In the genomic region with DNA sequence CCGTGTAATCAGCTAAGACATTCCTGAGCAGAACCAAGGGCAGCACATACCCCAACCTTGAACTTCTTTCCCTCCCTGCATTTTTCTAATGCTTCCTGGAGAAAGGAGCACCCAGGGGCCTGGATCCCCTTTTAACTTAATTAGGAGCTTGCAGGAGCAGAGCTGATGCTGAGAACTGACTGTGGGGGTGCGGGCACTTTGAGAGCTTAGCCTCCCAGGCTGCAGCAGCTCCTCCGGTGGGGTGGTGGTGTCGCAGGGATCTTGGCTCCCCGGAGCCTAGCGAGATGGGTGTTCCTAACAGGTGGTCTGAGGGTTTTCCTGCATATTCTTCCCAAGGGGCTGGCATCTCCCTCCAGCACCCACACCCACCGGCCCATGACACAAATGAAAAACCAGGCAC, we compare ENCODE assay signal across 27 mouse cellular contexts.
DNase-seq lines count a peak whose midpoint lies in the region; ATAC-seq lines count a peak whose summit lies in the region.
"Had no signal": no experiment of that assay in that cellular context is flagged by ENCODE, and none has a peak within 500 bp of the region (broad histone marks: within the 10 kb centered on the region; RNA-seq: fewer than 3 reads in every experiment).

No protein-coding gene starts in this region.

- no peaks in the 10 kb centered on the region for H3K27me3 ChIP-seq in hindbrain, embryonic 11.5 days (ENCODE audit: control insufficient read depth, insufficient read depth, low read length)
- H3K27me3 ChIP-seq in hindbrain, embryonic 13.5 days, result 0 out of 2 replicates have a peak, but pooled peaks cover 2% of the 10 kb centered on the region
- H3K27me3 ChIP-seq in midbrain, embryonic 13.5 days, result no peaks in the 10 kb centered on the region
- H3K27me3 ChIP-seq in midbrain, embryonic 16.5 days (ENCODE audit: control insufficient read depth, insufficient read depth, low read depth, low read length), result no peaks in the 10 kb centered on the region; the same call in 1 of the 2 replicates
- H3K27me3 ChIP-seq: embryonic facial prominence, embryonic 12.5 days; heart, embryonic 12.5 days; limb, embryonic 12.5 days; liver, embryonic 15.5 days; neural tube, embryonic 15.5 days had no signal

- H3K4me1 ChIP-seq in hindbrain, embryonic 11.5 days (replicated peaks; ENCODE audit: control insufficient read depth, insufficient read depth, low read length), result peaks cover 6% of the 10 kb centered on the region; the same call in 1 of the 2 replicates
- peaks cover 10% of the 10 kb centered on the region for H3K4me1 ChIP-seq in hindbrain, embryonic 13.5 days (replicated peaks)
- H3K4me1 ChIP-seq in midbrain, embryonic 13.5 days (replicated peaks), result peaks cover 6% of the 10 kb centered on the region
- H3K4me1 ChIP-seq in midbrain, embryonic 16.5 days (ENCODE audit: control insufficient read depth, insufficient read depth, low read length), result no peaks in the 10 kb centered on the region
- H3K4me1 ChIP-seq: liver, embryonic 15.5 days; neural tube, embryonic 15.5 days had no signal

- no peaks in the 10 kb centered on the region for H3K36me3 ChIP-seq in hindbrain, embryonic 11.5 days (ENCODE audit: control insufficient read depth, insufficient read depth, low read length)
- H3K36me3 ChIP-seq in hindbrain, embryonic 13.5 days, result no peaks in the 10 kb centered on the region
- no peaks in the 10 kb centered on the region for H3K36me3 ChIP-seq in midbrain, embryonic 13.5 days
- H3K36me3 ChIP-seq in midbrain, embryonic 16.5 days (ENCODE audit: control insufficient read depth, insufficient read depth, low read length), result no peaks in the 10 kb centered on the region
- H3K36me3 ChIP-seq: embryonic facial prominence, embryonic 12.5 days; heart, embryonic 12.5 days; limb, embryonic 12.5 days; liver, embryonic 15.5 days; neural tube, embryonic 15.5 days had no signal

- H3K4me2 ChIP-seq in hindbrain, embryonic 11.5 days (replicated peaks; ENCODE audit: low read depth, low read length), result no peak overlapping the region
- no peak overlapping the region for H3K4me2 ChIP-seq in hindbrain, embryonic 13.5 days
- no peak overlapping the region for H3K4me2 ChIP-seq in midbrain, embryonic 13.5 days (replicated peaks)
- no peak overlapping the region for H3K4me2 ChIP-seq in midbrain, embryonic 16.5 days (ENCODE audit: low read length)
- H3K4me2 ChIP-seq: embryonic facial prominence, embryonic 12.5 days; heart, embryonic 12.5 days; limb, embryonic 12.5 days; liver, embryonic 15.5 days; lung, embryonic 14.5 days; neural tube, embryonic 15.5 days had no signal

- H3K27ac ChIP-seq in hindbrain, embryonic 11.5 days (ENCODE audit: low read depth, low read length), result no peak overlapping the region
- no peak overlapping the region for H3K27ac ChIP-seq in hindbrain, embryonic 13.5 days
- no peak overlapping the region for H3K27ac ChIP-seq in midbrain, embryonic 13.5 days
- H3K27ac ChIP-seq in midbrain, embryonic 16.5 days (ENCODE audit: low read length), result no peak overlapping the region
- H3K27ac ChIP-seq: embryonic facial prominence, embryonic 12.5 days; gastrocnemius, adult 2 months; heart, adult 2 months; limb, embryonic 12.5 days; liver, embryonic 15.5 days; neural tube, embryonic 15.5 days had no signal

- ATAC-seq in hindbrain, embryonic 11.5 days (ENCODE audit: low FRiP score), result peak; percentile 30; the same call in 1 of the 2 replicates
- no peak for ATAC-seq in hindbrain, embryonic 13.5 days (ENCODE audit: low FRiP score)
- 0 out of 2 replicates have a peak, but pooled peaks have one; percentile 24 for ATAC-seq in midbrain, embryonic 13.5 days
- no peak for ATAC-seq in midbrain, embryonic 16.5 days
- ATAC-seq: activated CD4-positive, CD25-positive, alpha-beta regulatory T cell, adult 4 months; CD4-positive, CD25-positive, alpha-beta regulatory T cell, adult 4 months; forebrain, embryonic 16.5 days had no signal

- 41% methylated on average over 7 of the region's 7 CpGs for WGBS in hindbrain, embryonic 11.5 days
- WGBS in hindbrain, embryonic 13.5 days, result 41% methylated on average over 7 of the region's 7 CpGs
- WGBS in midbrain, embryonic 13.5 days, result 24% methylated on average over 7 of the region's 7 CpGs
- 23% methylated on average over 7 of the region's 7 CpGs for WGBS in midbrain, embryonic 16.5 days

- no peak for DNase-seq in hindbrain, embryonic 11.5 days (ENCODE audit: low spot score)
- peak; percentile 19 for DNase-seq in ZHBTc4 (ENCODE audit: low read depth, low spot score)
- peak; percentile 63 for DNase-seq in testis, postnatal 10 days (ENCODE audit: low spot score)
- DNase-seq in right cerebral cortex, postnatal 36 days (ENCODE audit: low spot score in 2 of 2), result no peak
- DNase-seq: adrenal gland, postnatal 10 days; cerebellum, adult 8-10 months; cerebellum, postnatal 25 days; gastrocnemius, adult 2 months; gastrocnemius, postnatal 36 days; heart, adult 2 months; heart, postnatal 4 days; kidney, adult 11 months; kidney, postnatal 14 days; layer of hippocampus, adult 9-11 months; lung, embryonic 14.5 days; thymus, postnatal 14 days had no signal

- no peaks in the 10 kb centered on the region for H3K9me3 ChIP-seq in hindbrain, embryonic 11.5 days (ENCODE audit: control insufficient read depth, low read length)
- H3K9me3 ChIP-seq in hindbrain, embryonic 13.5 days, result no peaks in the 10 kb centered on the region
- no peaks in the 10 kb centered on the region for H3K9me3 ChIP-seq in midbrain, embryonic 13.5 days
- H3K9me3 ChIP-seq in midbrain, embryonic 16.5 days (replicated peaks; ENCODE audit: control insufficient read depth, low read length, poor library complexity, severe bottlenecking), result no peaks in the 10 kb centered on the region
- H3K9me3 ChIP-seq: embryonic facial prominence, embryonic 12.5 days; limb, embryonic 12.5 days; liver, embryonic 15.5 days; neural tube, embryonic 15.5 days had no signal

- no peak overlapping the region for H3K4me3 ChIP-seq in hindbrain, embryonic 11.5 days (ENCODE audit: low read depth, low read length)
- H3K4me3 ChIP-seq in hindbrain, embryonic 13.5 days, result no peak overlapping the region
- no peak overlapping the region for H3K4me3 ChIP-seq in midbrain, embryonic 13.5 days (replicated peaks)
- H3K4me3 ChIP-seq in midbrain, embryonic 16.5 days (ENCODE audit: low read depth, low read length), result no peak overlapping the region
- H3K4me3 ChIP-seq: embryonic facial prominence, embryonic 12.5 days; gastrocnemius, adult 2 months; heart, adult 2 months; heart, embryonic 12.5 days; limb, embryonic 12.5 days; liver, embryonic 15.5 days; neural tube, embryonic 15.5 days had no signal

- H3K9ac ChIP-seq in hindbrain, embryonic 11.5 days (ENCODE audit: low read depth, low read length), result no peak overlapping the region
- no peak overlapping the region for H3K9ac ChIP-seq in hindbrain, embryonic 13.5 days
- H3K9ac ChIP-seq in midbrain, embryonic 13.5 days (replicated peaks), result no peak overlapping the region
- no peak overlapping the region for H3K9ac ChIP-seq in midbrain, embryonic 16.5 days (ENCODE audit: low read depth, low read length)
- H3K9ac ChIP-seq: embryonic facial prominence, embryonic 12.5 days; heart, embryonic 12.5 days; limb, embryonic 12.5 days; liver, embryonic 15.5 days; lung, embryonic 14.5 days; neural tube, embryonic 15.5 days had no signal

Comparison
In these comparisons a context has a peak if more than half of its experiments do, and no peak if none do; other contexts are left out.
1. ATAC-seq: peak in hindbrain, embryonic 11.5 days (single experiment) and midbrain, embryonic 13.5 days (single experiment); none in hindbrain, embryonic 13.5 days (single experiment) and midbrain, embryonic 16.5 days (single experiment).
2. DNase-seq: peak in ZHBTc4 (single experiment) and testis, postnatal 10 days (single experiment); none in hindbrain, embryonic 11.5 days (single experiment) and right cerebral cortex, postnatal 36 days (0 of 2).